Mouse (Mus musculus): ENCODE results near the gene Mrpl4. TPM values are rescaled to one million over a fixed set of nuclear protein-coding genes. Genes with fewer than 3 reads are reported as not detected.

Mrpl4 gene
- total RNA-seq (2023) = 10 to 100 TPM; 55.9 to 65.5 TPM

GRCm38 (mm10) chr9:21002627-21003551, at the start of gene Mrpl4:
Gene Mrpl4, plus strand, starts transcription at chr9:21002738.

GRCm38 (mm10) chr9:20959430-20959938, 43.1 kb upstream of the Mrpl4 start, which contains the start of gene Dnmt1:
Gene Dnmt1, minus strand, starts transcription at chr9:20959888.

GRCm38 (mm10) chr9:20976216-20976960, 26.1 kb upstream of the Mrpl4 start, which contains the start of gene S1pr2:
Gene S1pr2, minus strand, starts transcription at chr9:20976781.

GRCm38 (mm10) chr9:21015571-21016130, 13.1 kb downstream of the Mrpl4 start, which contains the start of gene Icam1:
Gene Icam1, plus strand, starts transcription at chr9:21015985.

GRCm38 (mm10) chr9:21029291-21030054, 26.9 kb downstream of the Mrpl4 start, which contains the start of gene Icam4:
Gene Icam4, plus strand, starts transcription at chr9:21029373.

GRCm38 (mm10) chr9:21031896-21032351, 29.4 kb downstream of the Mrpl4 start, which contains the start of gene Icam5:
Gene Icam5, plus strand, starts transcription at chr9:21032073.

Other genes starting within 250 kb of the Mrpl4 start
- under 1 TPM in 1 of 2 experiments, not detected in 1; 0.13 TPM for gene Col5a3, start 187.7 kb upstream of the Mrpl4 start, total RNA-seq (2023)
- not detected for gene Rdh8, start 184.2 kb upstream of the Mrpl4 start, total RNA-seq (2023)
- gene A230050P20Rik, start 134.1 kb upstream of the Mrpl4 start, total RNA-seq (2023) = 10 to 100 TPM; 17.2 to 19.6 TPM
- gene Angptl6, start 123.0 kb upstream of the Mrpl4 start, total RNA-seq (2023) = 1 to 10 TPM in 1 of 2 experiments, under 1 TPM in 1; 0.88 to 1.1 TPM
- gene Ppan, start 114.6 kb upstream of the Mrpl4 start, total RNA-seq (2023) = 10 to 100 TPM; 40.2 to 45.5 TPM
- 100 to 1,000 TPM; 118 to 121 TPM for gene Eif3g, start 104.1 kb upstream of the Mrpl4 start, total RNA-seq (2023)
- gene Dnmt1, start 42.9 kb upstream of the Mrpl4 start, total RNA-seq (2023) = 10 to 100 TPM; 33.0 to 34.9 TPM
- 10 to 100 TPM; 13.7 to 15.0 TPM for gene S1pr2, start 26.0 kb upstream of the Mrpl4 start, total RNA-seq (2023)
- 100 to 1,000 TPM; 170 to 179 TPM for gene Icam1, start 13.2 kb downstream of the Mrpl4 start, total RNA-seq (2023)
- gene Icam4, start 26.6 kb downstream of the Mrpl4 start, total RNA-seq (2023) = 1 to 10 TPM; 1.8 to 3.4 TPM
- under 1 TPM; 0.33 to 0.47 TPM for gene Icam5, start 29.3 kb downstream of the Mrpl4 start, total RNA-seq (2023)
- gene Zglp1, start 64.4 kb downstream of the Mrpl4 start, total RNA-seq (2023) = 1 to 10 TPM in 1 of 2 experiments, not detected in 1; 1.0 TPM
- gene Gm49373, start 70.4 kb downstream of the Mrpl4 start, total RNA-seq (2023) = under 1 TPM in 1 of 2 experiments, not detected in 1; 0.52 TPM
- 10 to 100 TPM; 20.9 to 22.5 TPM for gene Fdx1l, start 70.9 kb downstream of the Mrpl4 start, total RNA-seq (2023)
- 1 to 10 TPM; 2.8 to 5.1 TPM for gene Gm38431, start 89.3 kb downstream of the Mrpl4 start, total RNA-seq (2023)
- gene Raver1, start 89.3 kb downstream of the Mrpl4 start, total RNA-seq (2023) = 10 to 100 TPM; 63.3 to 65.2 TPM
- gene Tyk2, start 128.5 kb downstream of the Mrpl4 start, total RNA-seq (2023) = 10 to 100 TPM; 89.4 to 95.2 TPM
- 100 to 1,000 TPM; 116 to 128 TPM for gene Cdc37, start 147.2 kb downstream of the Mrpl4 start, total RNA-seq (2023)
- 1 to 10 TPM; 9.0 to 9.6 TPM for gene Pde4a, start 163.0 kb downstream of the Mrpl4 start, total RNA-seq (2023)
- gene Keap1, start 236.6 kb downstream of the Mrpl4 start, total RNA-seq (2023) = 10 to 100 TPM; 28.1 TPM
- gene S1pr5, start 245.7 kb downstream of the Mrpl4 start, total RNA-seq (2023) = 10 to 100 TPM; 61.9 to 82.6 TPM

Data from monocyte, adult 59 days (primary cell).